Mouse (Mus musculus): Measurements from ENCODE around the gene Gm15517.
"Not testable (repeated sequence)": the region's sequence is repeated elsewhere in the genome, so short reads cannot be mapped to it uniquely, and the experiment has no call there.

Gm15517 gene

GRCm38 (mm10) chr7:44261147-44261546, at the start of gene Gm15517:
TSS of gene Gm15517 (plus strand) at chr7:44261447.
- no peak for DNase-seq (ENCODE audit: low read depth)

- DNase-seq (ENCODE audit: low read depth): no peak
Observed at GRCm38 (mm10) chr7:44215645-44216044, 45.6 kb upstream of the Gm15517 start, which contains the start of gene Klk1b5. TSS of gene Klk1b5 (plus strand) at chr7:44215945.

GRCm38 (mm10) chr7:44221601-44222000, 39.6 kb upstream of the Gm15517 start:
- DNase-seq (ENCODE audit: low read depth): not testable (repeated sequence)

- DNase-seq (ENCODE audit: low read depth): not testable (repeated sequence)
Observed at GRCm38 (mm10) chr7:44222335-44222734, 38.9 kb upstream of the Gm15517 start.

DNA sequence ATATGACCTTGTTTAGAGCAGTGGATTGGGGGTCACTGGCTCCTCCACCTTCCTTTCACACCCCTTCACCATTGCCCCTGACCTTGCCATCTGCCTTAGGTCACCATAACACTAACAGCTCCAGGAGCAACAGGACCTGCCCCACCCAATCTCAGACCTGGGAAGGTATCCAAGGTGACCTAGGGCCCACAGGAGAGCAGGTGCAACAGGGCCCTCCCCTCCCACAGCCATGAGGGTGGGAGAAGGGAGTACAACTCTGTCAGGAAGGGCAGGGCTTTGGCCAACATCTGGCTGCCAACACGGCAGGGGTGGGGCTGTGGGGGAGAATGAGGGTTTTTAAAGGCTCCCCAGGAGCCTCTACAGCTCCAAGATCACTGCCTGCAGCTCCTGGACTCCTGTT, 36.2 kb upstream of the Gm15517 start, which contains the start of gene Klk1:
Gene Klk1 (plus strand): TSS at position 285 of the 400 bp plus-strand sequence.
- DNase-seq (ENCODE audit: low read depth): no peak

GRCm38 (mm10) chr7:44235909-44236308, 25.3 kb upstream of the Gm15517 start, which contains the start of gene Gm36864:
TSS of gene Gm36864 (plus strand) at chr7:44236177.
- no peak for DNase-seq (ENCODE audit: low read depth)

DNA sequence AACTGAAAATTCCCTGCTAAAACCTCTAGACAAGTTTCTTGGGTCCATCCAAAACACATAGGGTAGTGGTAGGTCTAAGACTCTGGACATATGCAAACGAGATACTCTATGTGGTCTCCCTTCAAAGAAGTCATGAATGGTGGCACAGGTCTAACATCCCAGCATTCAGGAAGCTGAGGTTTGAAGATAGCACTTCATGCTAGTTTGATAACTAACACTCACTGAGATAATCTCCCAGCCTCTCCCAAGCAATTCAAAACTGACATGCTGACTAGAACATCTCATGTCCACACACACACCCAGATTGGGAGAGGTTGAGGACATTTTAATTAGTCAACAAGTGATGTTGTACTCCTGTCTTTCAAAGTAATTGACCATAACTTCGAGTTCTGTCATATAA, 21.3 kb upstream of the Gm15517 start:
- DNase-seq (ENCODE audit: low read depth): no peak

GRCm38 (mm10) chr7:44240712-44241111, 20.5 kb upstream of the Gm15517 start:
- DNase-seq (ENCODE audit: low read depth): no peak

DNA sequence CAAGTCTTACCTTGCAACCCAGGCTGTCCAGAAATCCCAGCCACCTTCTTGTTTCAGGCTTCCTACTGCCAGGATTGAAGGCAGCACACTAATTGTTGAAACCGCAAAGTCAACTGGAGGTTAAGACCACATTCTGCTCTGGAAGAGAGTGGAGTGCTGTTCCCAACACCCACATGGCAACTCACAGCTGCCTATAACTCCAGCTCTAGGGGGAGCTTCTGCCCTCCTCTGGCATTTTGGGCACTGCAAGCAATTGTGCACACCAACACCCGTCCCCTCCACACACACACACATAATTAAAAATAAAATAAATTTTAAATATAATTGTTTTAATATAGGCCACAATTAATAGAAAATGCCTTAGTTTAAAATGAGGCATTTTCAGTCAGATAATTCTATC, 20.1 kb upstream of the Gm15517 start:
- DNase-seq (ENCODE audit: low read depth): no peak

- DNase-seq (ENCODE audit: low read depth): no peak
Observed at GRCm38 (mm10) chr7:44244080-44244479, 17.2 kb upstream of the Gm15517 start.

DNA sequence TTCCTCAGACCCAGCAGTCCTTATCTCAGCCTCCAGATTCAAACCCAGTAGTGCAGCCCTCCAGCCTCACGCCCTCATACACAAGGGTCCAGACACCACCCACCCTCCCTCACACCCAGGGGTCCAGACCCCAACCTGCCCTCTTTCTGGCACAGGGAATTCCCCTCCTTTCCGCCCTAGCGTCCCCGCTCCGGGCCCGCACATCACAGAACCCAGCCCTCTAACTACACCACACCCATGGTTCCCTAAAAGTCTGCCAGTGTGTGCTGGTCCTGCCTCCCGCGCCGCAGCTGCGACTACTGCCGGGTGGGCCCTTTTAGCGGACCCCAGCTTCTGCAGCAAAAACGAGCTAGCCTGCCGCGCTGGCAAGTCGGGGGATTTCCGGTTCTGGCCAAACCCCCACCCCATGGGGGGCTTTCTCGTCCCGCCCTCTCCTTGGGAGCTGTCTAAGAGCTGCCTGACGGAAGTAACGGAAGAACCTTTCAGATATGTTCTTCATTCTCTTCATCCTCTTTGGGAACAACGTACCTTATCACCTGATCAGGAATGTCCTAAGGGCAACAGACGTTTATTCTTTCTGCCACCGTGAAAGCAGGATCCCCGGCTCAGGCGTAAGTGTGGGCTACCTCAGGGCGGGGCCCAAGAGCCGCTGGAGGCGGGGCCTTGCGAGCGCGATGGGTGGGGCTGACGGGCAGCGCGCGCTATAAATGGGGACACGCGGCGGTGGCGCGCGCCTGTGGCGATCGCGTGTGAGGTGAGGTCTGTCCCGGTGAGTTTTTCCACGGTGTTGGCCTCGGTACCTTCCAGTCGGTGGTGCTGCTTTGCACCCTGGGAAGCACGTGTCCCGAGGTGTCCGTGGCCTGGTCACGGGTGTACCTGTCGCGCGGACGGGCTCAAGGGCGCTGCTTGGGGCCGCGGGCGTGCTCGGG, 14.9 kb upstream of the Gm15517 start, which contains the start of the genes 1700028J19Rik and 2410002F23Rik:
Gene 1700028J19Rik (minus strand): TSS at position 641 of the 929 bp plus-strand sequence.
Gene 2410002F23Rik (plus strand): TSS at position 668 of the 929 bp plus-strand sequence.
- peak; percentile 96 for DNase-seq (ENCODE audit: low read depth)

GRCm38 (mm10) chr7:44246984-44247470, 14.2 kb upstream of the Gm15517 start:
- DNase-seq (ENCODE audit: low read depth): peak; percentile 81

DNA sequence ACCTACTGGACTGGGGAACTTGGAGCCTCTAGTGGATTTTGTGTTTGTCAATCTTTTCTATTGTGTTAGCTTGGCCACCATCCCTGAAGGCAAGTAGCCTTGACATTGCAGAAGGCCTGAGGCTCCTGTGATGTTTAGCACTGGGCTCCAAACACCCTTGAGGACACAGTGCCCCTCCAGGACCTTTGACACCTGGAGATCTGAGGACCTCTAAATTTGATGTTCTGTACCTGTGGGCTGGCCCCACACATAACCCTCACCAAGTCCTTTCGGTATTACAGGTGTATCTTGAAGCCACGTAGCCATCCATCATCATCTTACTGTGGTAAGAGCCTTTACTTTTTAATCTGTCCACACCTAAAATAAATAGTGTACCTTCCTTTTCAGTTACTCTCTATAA, 13.3 kb upstream of the Gm15517 start:
- no peak for DNase-seq (ENCODE audit: low read depth)

DNA sequence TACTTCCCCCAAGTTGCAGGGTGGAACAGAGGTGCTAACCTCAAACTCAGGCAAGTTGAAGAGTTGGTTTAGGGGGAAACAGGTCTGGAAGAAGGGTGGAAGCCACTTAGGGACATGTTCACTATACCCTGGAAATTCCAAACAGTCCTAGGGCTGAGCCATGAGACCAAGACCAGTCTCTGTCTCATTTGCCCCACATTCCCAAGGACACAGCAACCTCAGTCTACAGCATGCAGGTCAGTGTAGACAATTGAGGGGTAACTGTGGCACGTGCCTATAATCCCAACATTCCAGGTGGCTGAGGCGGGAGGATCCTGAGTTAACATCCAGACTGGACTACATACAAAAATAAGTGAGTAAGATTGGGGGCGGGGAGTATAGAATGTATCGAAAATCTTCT, 12.0 kb upstream of the Gm15517 start:
- DNase-seq (ENCODE audit: low read depth): no peak

GRCm38 (mm10) chr7:44250732-44251275, 10.4 kb upstream of the Gm15517 start:
- not testable (repeated sequence) for DNase-seq (ENCODE audit: low read depth)

- no peak for DNase-seq (ENCODE audit: low read depth)
Observed at GRCm38 (mm10) chr7:44253023-44253616, 8.1 kb upstream of the Gm15517 start.

- DNase-seq (ENCODE audit: low read depth): no peak
Observed at GRCm38 (mm10) chr7:44254930-44255329, 6.3 kb upstream of the Gm15517 start.

DNA sequence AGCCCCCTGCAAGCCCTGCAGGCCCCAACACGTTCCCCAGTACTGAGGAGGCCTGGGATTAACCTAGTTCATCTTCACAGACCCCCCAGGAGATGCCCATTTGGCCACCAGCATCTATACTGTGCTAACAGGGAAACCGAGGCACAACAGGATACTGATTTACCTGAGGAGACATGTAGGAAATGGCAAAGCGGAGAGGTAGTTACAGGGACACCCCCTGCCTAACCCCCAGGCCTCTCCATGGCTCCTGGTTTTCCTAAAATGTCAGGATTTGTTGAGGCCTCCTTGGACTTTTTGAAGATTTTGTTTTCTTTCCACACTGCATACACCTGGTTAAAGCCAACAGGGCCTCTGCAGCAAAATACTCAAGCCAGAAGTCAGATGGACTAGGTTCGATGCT, 4.0 kb upstream of the Gm15517 start, which contains the start of gene Acp4:
Gene Acp4 (minus strand): TSS at position 101 of the 400 bp plus-strand sequence.
- no peak for DNase-seq (ENCODE audit: low read depth)

GRCm38 (mm10) chr7:44260410-44260809, 837 bp upstream of the Gm15517 start:
- no peak for DNase-seq (ENCODE audit: low read depth)

GRCm38 (mm10) chr7:44262791-44263643, 1.8 kb downstream of the Gm15517 start:
- DNase-seq (ENCODE audit: low read depth): peak; percentile 97

GRCm38 (mm10) chr7:44268117-44268516, 6.9 kb downstream of the Gm15517 start:
- DNase-seq (ENCODE audit: low read depth): no peak
